Mouse (Mus musculus): ENCODE results near the gene Lmo2.
A peak's percentile ranks its signal among the peaks of the same experiment; 100 is the strongest.

Gene Lmo2

DNA sequence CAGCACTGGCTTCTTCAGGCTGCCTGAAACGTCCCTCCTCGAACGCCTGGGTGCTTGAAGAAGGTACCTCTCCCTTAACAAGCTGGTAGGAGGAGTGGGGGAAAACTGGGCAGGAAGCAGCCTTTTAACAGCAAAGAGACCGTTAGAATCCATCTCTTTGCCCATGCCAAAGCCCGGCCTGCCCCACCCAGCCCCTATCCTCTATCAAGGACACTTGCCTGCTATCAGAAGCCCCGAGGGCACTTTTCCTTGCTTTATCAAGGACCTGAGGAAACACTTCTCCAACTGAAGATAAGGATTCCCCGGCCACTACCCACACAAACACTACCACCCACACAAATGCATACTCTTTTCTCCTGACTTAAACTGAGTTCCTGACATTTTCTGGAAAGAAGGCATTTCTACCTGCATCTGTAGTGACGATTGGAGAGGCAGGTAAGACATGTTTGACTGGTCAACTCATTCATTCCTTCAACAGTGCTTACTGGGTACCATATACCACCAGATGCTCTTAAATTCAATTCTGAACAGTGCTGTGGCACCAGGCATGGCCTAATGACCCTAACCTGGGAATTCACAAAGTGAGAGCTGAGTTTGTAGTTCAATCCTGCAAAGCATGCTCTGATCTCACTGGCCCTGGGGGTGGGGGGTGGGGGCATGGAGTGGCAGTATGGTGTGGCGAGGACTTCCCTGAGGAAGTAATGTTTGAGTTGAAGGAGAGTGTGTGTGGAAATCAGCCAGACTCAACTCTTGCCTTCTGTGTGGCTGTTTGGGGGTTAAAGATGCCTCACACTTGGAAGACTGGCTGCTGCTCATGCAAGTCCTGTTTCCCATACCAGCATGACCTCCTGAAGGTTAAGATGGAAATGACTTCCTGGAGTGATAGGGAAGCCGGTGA, at the start of gene Lmo2:
Gene Lmo2, plus strand, starts transcription at position 338 of the 898 bp plus-strand sequence.
- no peak for DNase-seq (ENCODE audit: low spot score in 2 of 2)

DNA sequence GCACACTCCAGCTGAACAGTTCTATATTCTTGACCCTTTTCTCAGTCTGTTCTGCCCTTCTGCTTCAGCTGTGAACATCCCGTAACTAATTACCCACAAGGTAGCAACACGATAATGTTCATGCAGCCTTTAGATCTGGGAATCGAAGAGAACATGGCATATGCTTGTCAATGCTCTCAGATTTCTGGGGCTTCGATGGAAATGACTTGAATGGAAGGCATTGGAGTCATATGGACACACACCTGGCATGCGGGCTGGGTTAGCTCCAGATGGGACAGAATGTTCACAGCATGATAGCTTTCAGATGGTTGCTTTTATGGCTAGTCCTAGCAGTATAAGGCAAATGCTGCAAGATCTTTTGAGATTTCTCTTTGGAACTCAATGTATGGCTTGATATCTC, 47.2 kb upstream of the Lmo2 start:
- no peak for DNase-seq (ENCODE audit: low spot score in 2 of 2)

DNA sequence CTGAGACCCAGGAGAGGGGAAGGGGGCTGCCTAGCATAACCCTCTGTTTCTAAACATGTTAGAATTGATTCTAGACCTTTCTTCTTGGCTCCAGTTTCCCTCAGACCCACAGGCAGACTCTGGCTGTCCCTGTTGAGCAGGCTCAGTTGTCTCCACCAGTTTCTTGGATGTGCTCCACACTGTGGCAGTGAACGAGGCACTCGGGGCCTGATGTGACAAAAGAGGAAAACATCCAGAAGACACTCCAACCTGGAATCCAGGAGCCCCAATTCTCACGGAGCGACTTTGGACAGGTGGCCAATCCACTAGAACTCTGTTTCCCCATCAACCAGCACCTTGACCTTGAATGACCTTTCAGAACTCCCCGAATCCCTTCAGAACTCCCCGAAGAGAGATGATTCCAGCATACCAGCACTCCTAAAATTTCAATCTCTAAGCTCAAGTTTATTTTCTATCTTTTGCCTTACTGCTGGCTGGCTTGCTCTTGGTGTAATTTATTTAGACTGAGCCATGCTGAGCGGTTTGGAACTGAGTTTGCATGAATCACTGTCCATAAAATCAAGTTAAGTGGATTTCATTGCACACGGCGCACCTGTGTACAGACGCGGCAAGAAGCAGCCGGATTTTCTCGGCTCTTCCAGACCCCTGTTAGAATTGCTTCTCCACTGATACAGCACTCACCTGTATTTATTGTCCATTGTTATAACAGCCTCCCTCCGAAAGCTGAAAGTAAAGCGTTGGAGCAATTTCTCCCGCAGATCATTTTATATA, 45.1 kb upstream of the Lmo2 start:
- DNase-seq (ENCODE audit: low spot score in 2 of 2) = no peak

DNA sequence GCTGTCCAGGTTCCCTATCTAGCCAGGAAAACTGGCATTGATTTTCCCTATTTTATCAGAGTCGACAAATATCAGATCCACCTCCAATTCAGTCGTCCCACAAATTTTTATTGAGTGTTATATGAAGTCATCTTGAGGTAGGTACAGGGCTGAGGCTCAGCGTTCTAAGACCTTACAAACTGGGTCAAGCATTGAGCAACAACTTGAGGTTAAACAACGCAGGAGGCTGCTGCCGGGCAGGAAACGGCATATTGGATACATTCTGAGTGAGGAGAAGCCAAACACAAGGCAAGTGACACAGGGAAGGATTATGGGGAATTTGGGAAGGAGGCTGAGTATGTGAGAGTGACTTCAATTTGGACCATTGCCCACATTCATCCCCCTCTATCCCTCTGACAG, 44.5 kb upstream of the Lmo2 start:
- no peak for DNase-seq (ENCODE audit: low spot score in 2 of 2)

DNA sequence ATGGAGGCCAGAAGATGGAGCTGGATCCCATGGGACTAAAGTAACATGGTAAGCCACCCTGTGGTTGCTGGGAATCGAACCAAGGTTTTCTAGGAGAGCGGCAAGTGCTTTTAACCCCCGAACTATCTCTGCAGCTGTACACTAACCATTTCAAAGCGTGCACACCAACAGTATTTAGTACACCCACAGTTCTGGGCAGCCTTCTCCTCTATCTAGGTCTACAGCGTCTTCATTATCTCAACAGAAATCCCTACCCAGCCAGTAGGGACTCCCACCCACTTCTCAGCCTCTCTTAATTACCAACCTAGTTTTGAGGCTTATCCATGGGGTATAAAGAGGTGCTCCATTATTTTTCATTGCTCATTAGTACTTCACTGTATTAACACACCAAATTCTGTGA, 41.7 kb upstream of the Lmo2 start:
- DNase-seq (ENCODE audit: low spot score in 2 of 2) = no peak

DNA sequence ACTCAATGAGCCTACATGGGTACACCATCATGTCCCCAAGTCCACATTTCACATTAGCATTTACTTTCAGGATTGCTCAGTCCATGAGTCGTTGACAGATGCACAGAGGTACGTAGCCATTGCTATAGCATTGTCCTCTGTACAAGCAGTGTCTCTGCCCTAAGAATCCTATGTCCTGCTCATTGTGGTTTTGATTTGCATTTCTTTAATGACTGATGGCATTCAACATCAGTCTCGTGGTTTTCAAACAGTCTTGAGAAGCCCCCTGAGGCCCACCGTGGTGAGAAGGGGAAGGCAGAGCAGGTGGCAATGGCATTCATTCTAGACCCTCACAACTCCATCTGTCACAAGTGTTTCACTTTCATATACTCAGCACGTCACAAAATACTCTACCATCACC, 40.4 kb upstream of the Lmo2 start:
- DNase-seq (ENCODE audit: low spot score in 2 of 2) = peak in 1 of 2 experiments; percentile 45

DNA sequence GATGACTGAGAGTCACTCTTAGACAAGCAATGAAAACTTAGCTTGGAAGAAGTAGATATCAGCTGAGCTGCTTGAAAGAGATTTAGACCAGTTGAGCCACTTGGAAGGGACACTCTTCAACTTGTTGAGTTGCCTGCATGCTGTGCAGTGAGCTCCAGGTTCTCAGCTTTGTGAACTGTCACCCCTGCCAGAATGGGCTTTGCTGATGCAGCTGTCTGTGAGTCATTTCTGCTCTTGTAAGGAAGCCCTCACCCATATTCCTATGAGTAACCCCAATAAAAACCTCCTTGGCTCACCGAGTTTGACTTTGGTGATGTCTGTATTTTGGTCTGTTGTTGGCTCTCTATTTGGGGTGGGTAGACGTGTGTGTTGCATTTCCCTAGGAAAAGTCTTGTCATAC, 39.4 kb upstream of the Lmo2 start:
- no peak for DNase-seq (ENCODE audit: low spot score in 2 of 2)

DNA sequence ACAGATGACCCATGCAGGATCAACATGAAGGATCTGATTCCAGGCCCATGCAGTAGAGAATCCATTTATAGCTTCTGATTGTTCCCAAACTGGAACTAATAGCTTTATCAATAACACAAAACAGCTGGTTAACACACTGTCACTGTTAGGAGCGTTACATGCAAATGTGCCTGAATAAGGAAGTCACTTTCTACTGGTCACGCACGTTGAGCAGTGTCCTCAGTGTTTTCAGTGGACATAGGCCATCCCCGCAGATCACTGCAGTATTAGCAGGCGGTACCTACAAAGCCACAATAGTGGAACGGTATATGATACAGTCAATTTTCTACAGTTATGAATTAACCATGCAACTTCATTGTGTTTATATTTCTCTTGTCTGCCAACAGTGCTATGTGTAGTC, 38.3 kb upstream of the Lmo2 start:
- no peak for DNase-seq (ENCODE audit: low spot score in 2 of 2)

DNA sequence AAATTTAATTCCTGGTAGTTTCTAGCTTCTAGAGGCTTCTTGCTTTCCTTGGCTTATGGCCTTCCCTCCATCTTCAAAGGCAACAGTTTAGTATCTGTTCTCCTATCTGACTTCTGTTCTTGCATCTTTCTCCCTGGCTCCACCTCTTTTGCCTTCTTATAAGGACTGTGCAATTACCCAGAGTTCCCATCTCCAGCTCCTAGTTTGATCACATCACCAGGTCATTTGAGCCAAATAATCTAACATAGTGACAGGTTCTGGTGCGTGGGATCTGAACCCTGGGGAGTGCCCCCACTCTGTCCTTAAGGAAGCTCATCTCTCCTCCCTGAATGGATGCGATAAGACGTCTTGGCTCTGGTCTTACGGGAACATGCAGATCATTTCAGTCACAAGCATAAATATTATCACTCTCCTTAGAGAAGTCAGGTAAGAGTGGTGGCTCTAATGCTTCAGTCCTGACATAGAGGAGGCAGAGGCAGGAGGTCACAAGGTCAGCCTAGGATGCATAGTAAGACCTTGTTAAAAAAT, 31.1 kb upstream of the Lmo2 start:
- DNase-seq (ENCODE audit: low spot score in 2 of 2) = no peak

DNA sequence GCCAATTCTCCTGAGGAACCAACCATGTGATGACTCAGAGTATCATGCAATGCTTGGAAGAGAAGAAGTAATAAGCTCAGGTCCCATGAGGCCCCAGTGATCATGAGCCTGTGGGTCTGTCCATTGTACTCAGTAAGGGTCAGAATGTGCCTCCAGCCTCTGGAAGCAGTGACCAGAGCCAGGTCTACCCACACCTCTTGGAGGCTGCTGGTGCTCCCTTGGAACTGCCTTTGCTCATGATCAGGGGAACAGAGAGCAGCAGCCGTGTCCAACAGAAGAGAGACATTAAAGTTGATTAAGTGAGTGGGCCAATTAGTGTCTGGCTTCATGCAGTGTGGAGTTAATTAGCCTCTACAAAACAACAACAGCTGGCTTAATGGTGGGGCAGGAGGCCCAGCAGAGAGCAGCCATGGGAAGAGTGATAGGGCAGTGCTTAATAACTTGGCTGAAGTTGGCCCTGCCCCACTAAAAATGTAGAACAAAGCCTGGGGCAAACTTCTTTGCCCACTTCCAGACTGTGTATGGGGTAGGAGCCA, 30.1 kb upstream of the Lmo2 start:
- no peak for DNase-seq (ENCODE audit: low spot score in 2 of 2)

GRCm38 (mm10) chr2:103930306-103931019, 27.3 kb upstream of the Lmo2 start:
- no peak for DNase-seq (ENCODE audit: low spot score in 2 of 2)

GRCm38 (mm10) chr2:103931511-103931911, 26.3 kb upstream of the Lmo2 start:
- DNase-seq (ENCODE audit: low spot score in 2 of 2) = no peak

GRCm38 (mm10) chr2:103932025-103932424, 25.8 kb upstream of the Lmo2 start:
- no peak for DNase-seq (ENCODE audit: low spot score in 2 of 2)

DNA sequence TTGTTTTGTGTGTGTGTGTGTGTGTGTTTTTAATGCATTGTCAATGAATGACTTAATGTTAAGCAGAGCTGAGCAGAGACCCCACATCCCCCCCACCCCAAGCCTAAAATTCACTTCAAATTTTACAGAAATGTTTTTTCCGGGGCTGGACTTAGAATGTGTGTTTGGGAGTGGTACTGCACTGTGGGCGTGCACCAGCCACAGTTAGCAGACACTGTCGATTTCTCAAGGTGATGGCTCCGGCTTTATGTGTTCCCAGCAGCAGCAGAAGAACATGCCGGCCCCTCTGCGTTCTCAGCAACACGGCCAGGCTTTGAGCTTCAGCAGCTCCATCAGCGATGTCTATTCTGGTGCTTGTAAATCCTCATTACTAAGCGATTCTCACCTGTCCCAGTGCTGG, 25.3 kb upstream of the Lmo2 start:
- DNase-seq (ENCODE audit: low spot score in 2 of 2) = no peak

GRCm38 (mm10) chr2:103934270-103934669, 23.5 kb upstream of the Lmo2 start:
- peak in 1 of 2 experiments; percentile 31 for DNase-seq (ENCODE audit: low spot score in 2 of 2)

GRCm38 (mm10) chr2:103934670-103935069, 23.1 kb upstream of the Lmo2 start:
- no peak for DNase-seq (ENCODE audit: low spot score in 2 of 2)

DNA sequence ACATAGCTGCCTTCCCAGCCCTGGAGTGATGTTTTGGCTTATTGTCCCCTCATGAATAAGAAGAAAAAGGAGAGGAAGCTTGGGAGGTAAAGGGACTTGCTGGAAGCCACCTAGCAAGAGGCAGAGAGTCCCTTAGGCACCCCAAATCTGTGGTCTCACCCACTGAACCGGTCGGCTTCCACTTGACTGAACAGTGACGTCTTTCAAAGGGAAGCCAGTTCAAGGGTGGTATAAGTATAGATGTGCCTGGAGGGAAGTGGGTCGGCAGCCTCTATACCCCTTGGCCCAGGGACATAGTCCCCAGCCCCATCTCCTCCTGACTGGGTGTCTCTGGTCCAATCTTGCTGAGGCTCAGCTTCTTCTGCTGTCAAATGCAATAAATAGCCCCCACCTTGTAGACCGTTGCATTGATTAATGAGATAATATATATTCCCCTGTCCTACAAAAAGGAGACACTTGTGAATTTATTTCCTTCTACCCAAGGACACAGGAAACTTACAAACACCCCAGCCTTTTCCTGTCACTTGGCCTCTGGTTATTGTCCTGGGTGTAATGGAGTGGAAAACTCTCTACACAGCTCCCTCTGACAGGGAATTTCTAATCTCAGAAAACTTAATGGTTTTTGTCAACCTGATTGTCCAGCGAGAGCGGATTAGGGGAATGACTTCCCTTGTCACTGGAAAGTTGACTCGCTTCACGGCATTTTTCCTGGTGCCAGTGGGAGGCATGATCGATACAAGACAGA, 21.9 kb upstream of the Lmo2 start:
- peak in 1 of 2 experiments; percentile 35 for DNase-seq (ENCODE audit: low spot score in 2 of 2)

- DNase-seq (ENCODE audit: low spot score in 2 of 2) = no peak
Measured at GRCm38 (mm10) chr2:103936666-103937065, 21.1 kb upstream of the Lmo2 start.

GRCm38 (mm10) chr2:103937670-103938069, 20.1 kb upstream of the Lmo2 start:
- DNase-seq (ENCODE audit: low spot score in 2 of 2) = no peak

DNA sequence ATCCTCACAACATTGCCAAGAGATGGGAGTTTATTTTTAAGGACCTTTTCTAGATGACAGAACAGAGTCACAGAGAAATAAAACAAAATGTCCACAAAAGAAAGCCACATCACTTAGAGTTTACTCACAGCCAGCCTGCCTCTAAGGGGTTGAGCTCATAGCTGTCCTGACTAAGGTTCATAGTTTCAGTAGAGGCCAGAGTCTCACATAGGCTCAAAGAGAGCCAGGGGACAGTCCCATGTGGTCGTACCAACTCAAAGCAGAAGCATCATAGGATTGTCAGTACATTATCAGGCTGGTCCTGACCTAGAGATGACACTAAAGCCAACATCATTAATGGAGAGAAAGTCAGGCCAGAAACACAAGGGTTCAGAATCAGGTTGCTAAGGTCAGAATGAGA, 19.2 kb upstream of the Lmo2 start:
- no peak for DNase-seq (ENCODE audit: low spot score in 2 of 2)

- DNase-seq (ENCODE audit: low spot score in 2 of 2) = no peak
Measured at GRCm38 (mm10) chr2:103939003-103939402, 18.8 kb upstream of the Lmo2 start.

All from natural killer cell, adult 2 months (primary cell).